Mouse (Mus musculus) retina, postnatal 1 day (tissue): ENCODE measurements at regions not wholly inside any gene's neighbourhood (a gene's known extent, or its start where the extent isn't known, plus 50 kb on each side); places are given as distances from the start of the nearest gene placed in this dataset.

Experiments used
- DNase-seq: peaks from one replicate; pipeline ENCODE4 v3.0.0-alpha.2; 2012

DNA sequence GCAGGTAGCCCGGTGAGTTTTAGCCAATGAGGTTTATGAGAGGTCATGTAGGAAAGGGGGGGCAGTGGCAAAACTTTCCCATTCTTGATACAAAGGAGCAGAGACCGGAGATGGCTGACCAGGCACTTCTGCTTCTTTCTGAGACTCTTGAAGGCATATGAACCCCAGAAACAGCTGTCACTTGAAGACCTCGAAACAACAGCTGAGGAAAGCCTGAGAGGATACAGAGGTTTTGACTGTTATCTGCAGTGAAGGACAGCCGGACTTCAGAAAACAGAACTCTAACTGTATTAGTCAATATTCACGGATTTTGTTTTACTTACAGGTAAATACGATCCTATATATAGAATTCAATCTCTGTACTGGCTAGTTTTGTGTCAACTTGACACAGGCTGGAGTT is 50.0 kb upstream of the Tiparp start:
- no peak for DNase-seq

DNA sequence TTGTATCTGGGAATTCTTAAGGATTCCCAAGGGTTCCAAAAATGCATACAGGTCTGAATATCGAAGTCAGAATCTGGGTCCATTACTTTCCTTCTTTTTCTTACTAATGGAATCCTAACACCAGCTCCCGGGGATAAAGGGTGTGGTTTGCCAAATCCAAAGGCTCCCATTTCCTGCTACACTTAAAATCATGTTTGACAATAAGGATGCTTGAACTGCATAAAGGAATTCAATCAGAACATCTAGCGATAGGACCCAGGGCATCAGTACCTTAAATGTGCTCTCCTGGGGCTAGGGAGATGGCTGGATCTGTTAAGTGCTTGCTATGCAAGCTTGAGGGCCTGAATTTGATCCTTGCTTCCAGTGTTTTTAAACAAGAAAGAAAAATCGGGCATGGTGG is 51.1 kb upstream of the Tiparp start:
- no peak for DNase-seq

DNA sequence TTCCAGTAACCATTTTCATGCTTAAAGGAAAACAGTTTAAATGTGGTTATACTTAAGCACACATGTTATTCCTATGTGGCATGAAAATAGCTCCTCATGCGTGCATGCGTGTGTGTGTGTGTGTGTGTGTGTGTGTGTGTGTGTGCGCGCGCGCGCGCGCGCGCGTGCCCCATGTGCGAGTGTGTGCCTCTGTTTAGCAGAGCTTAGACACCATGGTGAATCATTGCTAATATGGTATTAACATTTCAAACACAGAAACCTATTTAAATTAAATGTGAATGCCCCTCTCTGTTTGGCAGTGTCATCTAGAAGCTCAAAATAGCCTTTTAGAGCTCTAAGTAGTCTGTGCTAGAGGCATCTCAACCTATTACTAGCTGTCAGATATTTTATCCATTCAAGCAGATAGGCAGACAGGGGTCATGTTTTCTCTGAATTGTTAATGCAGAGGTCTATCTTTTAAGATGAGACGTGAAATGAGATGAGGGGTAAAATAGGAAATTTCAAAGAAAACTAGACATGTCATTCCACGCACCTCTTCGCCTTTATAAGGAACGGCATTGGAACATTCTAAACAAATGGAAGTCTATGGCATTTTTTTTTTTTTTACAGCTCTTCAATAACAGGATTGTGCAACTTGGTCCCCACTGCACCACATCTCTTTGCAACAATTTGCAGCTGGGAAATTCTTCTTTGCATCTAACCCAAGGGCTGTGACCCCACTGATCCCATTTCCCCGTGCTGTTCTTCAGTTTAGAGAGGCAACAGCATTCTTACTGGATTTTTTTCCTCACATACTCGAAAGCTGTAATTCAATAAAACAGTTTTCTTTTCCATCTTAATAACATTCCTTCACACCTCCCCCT is 51.9 kb upstream of the Tiparp start:
- no peak for DNase-seq

DNA sequence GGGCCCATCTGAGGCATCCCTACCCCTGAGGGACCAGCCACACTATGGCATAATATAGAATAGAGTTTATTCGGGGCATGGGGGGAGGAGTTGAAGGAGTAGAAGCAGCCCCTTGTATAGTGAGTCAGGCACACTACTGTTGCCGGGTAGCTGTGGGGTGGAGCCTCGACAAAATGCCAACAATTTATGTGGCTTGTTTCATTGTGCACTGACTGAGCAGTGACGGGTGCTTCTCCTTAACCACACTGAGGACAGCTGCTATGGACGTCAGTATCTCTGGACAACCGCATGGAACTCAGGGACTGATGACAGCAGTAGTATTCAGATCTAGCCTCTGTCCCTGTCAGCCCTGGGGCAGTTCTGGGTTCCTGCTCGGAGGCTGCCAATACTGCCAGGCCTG is 53.6 kb upstream of the Tiparp start:
- no peak for DNase-seq

DNA sequence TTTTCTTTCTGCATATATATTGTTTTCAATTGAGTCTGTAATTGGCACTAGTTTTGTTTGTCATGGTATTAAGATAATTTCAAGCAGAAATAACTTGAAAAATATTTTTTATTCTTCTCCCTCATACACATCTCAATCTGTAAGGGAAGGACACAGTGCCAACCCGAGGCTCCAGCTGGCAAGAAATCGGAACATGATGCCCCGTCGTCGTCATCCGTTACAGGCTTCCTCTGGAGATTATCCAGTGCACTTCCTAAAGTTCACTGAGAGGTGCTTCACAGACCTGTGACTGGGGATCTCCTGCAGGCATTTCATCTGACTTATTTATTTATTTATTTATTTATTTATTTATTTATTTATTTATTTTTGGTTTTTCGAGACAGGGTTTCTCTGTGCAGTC is 56.4 kb upstream of the Tiparp start:
- no peak for DNase-seq

DNA sequence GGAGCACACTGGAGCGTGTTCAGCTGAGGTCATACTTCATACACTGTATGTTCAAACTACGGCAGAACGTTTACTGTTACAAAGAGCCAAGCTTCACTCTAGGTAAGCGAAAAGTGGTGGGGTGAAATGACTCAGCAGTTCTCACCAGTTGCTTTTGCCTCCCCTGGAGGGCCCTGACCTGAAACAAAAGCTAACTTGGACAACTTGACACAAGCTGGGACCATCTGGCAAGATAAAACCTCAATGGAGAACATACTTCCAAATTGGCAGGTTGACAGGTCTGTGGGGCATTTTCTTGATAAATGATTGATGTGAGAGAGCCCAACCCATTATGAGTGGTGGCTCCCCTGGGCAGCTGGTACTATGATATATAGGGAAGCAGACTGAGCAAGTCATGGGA is 59.0 kb upstream of the Tiparp start:
- DNase-seq, result no peak

DNA sequence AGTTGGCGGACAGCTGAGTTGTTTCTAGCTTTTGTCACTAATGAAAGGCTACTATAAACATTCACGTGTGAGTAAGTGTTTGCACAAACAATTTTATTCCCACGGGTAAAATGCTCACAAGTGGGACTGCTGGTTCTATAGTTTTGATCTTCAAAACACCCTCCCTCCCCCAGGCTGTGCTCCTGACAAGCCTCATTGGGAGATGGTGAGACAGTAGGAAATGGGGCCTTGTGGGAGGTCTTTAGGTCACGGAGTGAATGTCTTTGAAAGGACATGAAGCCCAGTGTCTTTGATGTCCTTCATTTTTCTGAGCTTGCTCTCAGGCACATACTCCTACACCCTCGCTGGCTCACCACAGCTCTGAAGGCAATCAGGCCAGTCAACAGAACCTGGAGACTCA is 63.4 kb upstream of the Tiparp start:
- DNase-seq, result no peak

DNA sequence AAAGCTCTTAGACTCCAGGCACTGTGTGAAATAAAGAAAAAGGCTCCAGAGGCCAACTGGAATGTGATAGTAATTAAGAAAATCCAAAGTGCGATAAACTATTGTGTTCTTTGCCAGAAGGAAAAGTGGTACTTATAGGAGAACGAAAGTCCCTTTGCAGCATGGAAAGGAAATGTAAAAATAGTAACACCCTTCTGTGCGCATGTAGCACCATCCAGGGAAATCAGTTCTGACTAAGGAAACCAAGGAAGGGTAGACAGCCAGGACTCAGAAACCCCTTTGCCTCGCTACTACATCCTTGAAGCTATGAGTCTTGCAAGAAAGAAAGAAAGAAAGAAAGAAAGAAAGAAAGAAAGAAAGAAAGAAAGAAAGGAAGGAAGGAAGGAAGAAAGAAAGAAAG is 67.3 kb upstream of the Tiparp start:
- DNase-seq, result no peak

DNA sequence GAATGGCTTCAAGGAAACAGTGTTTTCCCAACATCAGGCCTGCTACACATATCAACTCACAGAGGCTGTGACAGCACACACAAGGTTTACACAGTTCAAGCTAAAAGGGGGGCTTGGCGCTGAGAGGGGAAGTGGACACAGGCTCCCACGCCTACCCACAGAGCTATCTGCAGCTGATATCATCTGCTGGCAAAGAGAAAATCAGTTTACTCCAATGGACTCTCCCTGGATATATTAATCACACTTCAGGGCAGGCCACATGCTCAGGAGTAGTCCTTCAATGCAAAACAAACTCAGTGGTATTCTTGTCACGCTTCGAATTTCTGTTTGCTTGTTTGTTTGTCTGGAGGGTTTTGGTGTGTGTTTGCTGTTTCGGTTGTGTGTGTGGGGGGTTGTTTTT is 67.3 kb upstream of the Ssr3 start:
- no peak for DNase-seq

DNA sequence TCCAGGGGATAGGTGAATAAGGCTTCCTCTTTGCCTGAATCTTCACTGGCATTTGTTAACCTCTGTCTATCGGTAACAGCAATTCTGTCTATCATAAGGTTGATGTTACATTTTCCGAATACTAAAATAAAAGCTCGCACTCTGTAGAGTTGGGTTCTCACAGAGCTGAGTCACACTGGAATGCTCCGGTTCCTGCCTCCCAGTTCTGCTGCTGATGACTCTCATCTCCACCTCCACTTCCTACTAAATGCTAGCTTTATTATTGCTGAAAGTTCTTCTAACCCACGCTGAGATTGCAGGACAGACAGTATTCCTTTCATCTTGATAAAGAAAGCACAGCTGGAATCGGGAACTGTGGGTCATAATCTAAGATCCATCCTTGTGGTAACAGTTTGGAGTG is 65.5 kb upstream of the Ssr3 start:
- no peak for DNase-seq

DNA sequence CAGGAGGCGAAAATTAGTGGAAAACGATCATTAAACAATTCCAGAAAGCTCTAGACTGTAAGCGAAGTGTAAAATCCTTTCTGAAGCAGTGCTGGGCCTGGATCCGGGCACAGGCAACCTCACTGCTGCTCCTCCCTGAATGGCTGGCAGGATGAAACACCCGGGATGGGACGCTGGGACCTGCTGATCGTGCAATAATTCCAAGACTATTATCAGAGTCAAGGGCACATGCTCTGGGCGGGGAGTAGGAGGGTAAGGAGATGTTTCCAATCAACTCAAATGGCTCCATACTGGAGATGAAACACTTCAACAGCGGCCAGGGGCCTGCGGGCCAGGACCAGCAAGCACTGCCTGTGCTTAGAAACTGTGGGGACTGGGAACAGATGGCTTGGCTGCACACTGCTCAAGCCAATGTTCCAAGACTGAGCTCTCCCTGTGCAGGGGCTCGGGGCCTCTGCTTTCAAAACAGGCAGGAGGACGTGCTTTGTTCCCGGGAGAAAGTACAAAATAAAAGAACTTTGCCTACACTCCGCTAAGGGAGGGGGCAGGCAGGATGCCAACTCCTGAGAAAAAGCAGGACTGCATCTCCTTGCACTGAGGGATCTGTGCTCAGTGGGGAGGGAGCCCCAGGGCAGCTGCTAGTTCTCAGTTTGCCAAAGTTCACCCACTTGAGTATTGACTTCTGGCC is 63.3 kb upstream of the Ssr3 start:
- peak; percentile 60 for DNase-seq

DNA sequence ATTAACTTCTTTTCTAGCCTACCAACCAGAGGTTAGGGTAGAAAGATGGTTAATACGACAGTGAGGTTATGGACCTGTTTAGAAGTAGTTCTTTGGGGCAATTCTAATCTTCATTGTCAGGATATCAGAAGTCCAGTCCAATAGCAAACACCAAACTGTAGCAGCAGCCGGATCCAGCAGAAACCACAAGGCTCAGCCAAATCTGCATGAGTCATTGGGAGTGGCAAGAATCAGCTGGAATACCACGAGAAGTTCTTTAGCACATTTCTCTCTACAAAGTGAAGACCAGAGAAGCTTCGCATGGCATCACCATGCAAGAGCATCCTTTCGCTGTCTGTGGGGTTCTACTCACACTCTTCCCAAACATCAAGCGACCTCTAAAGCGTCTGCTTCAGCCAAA is 61.9 kb upstream of the Ssr3 start:
- DNase-seq, result no peak

DNA sequence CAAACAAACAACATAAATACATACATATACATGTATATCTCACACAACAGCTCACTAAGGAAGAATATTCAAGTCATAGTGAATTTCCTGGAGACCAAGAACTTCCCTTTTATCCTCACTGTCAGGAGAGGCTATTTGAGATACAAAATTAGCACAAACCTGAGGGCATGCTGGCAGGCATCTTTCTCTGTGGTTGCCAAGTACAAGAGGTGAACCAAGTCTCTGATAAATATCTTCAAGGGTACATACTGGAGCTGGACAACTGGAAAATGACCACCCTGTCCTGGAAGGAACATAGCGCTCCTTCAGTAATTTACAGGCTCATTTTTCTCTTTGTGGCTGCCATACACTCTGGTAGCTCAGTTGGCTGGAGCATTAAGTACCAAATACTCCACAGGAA is 56.8 kb upstream of the Ssr3 start:
- no peak for DNase-seq

DNA sequence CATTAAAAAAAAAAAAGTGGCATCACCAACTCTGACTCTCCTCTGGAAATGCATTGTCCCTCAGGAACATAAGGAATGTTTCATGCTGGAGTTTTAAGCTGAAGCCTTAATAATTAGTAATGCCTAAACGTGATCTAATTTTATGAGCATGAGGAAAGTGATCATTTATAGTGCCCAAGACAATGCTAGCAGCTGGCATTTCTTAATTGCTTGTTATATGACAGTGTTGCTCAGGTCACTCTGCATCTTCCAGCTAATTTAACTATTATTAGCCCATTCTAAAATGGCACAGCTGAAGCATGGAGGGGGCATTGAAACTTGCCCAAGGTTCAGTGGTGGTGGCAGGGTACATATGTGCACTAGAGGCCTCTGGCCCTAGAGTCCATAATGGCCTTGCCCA is 51.3 kb upstream of the Ssr3 start:
- DNase-seq, result peak; percentile 51

DNA sequence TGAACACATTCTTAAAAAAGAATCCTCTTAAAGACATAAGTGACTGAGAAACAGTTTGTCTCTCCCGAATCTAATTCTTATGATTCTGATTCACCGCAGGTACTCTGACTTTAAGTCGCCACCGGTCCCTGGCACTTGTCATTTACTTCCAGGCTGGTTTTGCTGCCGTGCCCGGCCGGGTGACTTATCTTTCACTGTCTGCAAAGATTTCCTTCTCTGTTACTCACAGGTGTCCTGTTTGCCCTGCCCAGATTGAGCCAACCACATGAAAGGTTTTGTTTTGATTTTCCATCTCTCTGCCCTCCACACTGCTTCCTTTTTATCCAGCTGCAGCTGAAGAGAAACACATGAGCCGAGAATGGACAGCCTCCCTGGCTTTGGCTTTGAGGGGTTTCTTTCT is 50.5 kb upstream of the Ssr3 start:
- DNase-seq, result no peak

DNA sequence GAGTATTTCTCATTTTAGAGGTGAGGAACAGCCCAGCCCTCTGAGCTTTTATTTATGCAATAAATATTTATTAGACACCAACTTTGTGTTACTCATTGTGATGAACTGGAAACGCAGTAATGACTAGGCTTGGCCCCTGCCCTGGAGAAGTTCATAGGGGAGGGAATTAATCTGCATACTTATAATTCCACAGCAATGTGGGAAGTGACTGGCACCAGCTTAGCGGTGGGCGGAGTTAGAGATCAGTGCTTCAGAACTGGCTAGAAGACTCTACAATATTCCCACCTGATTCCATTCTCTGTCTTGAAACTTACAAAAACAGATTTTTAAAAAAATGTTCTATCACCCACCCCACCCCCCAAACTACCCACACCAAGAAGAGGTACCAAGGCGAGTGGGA is 49.8 kb upstream of the Ssr3 start:
- peak; percentile 37 for DNase-seq
